Mouse (Mus musculus) inflammation-experienced regulatory T-cells, adult 6 months (primary cell): ENCODE results near the gene Atxn1. TPM values are rescaled to one million over a fixed set of nuclear protein-coding genes. Genes with fewer than 3 reads are reported as not detected.

Experiments used
- ATAC-seq: one replicate; pipeline ENCODE4 v1.8.0; 2017
- polyA plus RNA-seq, 3 experiments: library from polyadenylated mRNA; unstranded; fragments of 100-300 nt; shearing (Covaris generic); gene quantifications; one replicate each; pipeline ENCODE4 v1.2.1; 2017

The Atxn1 gene
- polyA plus RNA-seq, 3 experiments from 2014 or later = 35.9 to 51.1 (median 39.1) TPM

DNA sequence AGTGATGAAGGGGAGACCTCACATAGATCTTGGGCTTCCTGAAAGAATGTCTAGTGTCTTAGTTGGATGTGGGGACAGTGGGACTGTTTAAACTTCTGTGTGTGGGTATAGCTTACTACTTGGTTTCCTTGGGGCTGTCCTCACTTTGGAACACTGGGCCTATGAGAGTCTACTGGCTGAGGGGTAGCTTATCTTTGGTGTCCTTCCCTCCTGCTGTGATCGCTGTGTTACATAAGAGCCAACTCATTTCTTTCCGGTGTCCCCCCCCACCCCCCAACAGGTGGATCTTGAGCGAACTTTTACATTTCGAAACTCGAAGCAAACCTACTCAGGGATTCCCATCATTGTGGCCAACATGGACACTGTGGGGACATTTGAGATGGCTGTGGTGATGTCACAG is 450.7 kb downstream of the Atxn1 start:
- ATAC-seq = no peak

DNA sequence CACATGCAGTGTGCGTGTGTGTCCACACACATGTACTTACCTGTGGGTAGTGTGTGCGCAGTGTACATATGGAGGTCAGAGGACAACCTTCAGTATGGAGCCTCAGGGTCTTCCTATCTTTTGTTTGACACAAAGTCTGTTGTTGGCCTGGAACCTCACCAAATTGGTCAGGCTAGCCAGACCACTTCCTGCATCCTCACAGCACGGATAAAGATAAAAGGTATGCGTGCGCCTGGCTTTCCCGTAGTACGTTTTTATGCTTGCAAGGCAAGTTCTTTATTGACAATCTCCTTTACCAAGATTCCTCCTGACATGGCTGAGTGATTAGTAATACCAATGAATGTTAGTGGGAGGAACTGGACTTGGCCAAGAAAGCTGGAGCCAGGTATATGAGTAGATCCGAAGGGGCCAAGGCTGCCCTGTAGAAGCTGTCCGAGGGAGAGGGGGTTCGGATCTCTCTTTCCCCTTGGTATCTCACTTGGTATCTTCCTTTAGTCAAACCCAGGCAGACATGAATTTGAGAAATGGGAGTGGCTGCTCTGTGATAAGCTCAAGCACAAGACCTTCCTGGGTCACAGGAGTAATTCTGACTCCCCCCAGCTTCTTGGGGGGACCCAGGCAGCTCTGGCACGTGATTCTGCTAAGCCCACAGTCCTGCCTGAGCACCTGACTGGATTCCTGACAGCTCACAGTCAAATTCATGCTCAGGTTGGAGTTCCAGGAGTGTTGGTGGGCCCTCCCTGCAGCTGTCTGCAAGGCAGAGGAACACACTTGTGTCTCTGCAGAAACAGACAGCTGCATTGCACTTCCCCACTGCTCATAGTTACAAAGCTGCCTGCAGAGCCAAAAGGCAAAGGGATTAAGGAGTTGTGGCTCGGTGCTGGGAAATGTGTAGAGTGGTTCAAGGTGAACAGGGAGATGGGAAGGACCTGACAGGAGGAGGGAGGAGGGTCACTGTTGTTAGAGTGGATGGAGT is 451.5 kb downstream of the Atxn1 start:
- ATAC-seq = no peak

DNA sequence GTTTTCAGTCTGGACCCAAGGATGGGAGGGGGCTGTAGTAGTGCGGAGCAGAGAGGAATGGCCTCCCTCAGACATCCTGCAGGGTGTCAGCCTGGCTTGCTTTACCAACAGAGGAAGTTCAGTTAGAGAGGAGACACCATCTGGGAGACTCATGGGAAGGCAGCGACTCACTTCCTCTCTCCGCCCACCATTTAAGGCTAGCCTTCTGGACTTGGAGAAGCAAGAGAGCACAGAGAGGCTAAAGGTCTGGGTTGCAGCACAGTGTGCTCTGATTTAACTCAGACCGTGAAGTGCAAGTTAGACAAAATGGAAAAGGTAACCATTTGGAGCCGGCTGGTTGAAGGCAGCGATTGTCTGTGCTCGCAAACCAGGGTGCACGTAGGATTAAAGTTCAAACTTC is 452.3 kb downstream of the Atxn1 start:
- no peak for ATAC-seq

DNA sequence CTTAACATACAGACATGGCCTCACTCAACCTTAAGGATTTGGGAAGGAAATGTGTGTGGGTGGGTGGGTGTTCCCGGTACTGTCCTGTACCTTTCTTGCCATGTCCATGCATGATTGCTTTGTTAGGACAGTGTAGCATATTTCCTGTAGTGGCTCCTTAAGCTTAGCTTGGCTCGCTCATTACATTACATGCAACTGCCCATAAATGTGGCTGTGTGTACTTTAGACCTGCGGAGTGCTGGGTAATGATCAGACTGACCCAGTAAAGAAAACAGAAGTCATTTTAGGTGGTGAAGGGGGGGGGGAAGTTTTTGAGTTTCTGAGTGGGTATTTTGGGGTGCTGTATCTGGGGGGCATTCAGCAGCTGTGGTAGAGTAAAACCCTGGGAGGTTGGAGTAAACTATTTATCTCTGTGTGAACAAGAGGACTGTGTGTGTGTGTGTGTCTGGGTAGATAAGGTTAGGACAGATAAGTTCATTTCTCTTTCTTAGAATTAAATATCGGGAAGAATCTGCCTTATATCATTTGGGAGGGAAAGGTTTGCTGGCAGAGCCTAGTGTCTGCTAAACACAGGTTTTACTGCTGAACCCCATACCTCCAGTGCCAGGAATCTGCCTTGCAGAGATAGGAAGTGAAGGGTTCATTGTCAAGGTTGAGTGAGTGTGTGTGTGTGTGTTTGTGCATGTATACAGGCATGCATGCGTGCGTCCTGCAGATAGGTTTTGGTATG is 452.9 kb downstream of the Atxn1 start:
- ATAC-seq = no peak

DNA sequence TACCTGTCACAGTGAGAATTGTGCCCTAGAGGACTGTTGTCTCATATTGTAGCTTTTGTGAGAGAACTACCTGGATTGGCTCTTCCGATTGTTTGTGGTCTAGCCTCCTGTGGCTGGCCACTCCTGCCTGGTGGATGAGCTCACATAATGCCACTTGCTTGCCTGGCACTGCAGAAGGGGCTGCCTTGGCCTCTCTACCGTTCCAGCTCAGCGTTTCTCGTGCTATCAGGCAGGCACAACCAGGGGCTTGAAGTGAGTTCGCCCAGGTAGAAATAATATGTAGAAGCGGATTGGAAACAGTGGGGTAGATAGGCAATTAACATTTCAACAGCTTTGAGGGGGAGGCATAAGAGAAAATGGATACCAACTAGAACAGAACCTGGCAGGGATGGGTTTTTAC is 455.4 kb downstream of the Atxn1 start:
- ATAC-seq = no peak

DNA sequence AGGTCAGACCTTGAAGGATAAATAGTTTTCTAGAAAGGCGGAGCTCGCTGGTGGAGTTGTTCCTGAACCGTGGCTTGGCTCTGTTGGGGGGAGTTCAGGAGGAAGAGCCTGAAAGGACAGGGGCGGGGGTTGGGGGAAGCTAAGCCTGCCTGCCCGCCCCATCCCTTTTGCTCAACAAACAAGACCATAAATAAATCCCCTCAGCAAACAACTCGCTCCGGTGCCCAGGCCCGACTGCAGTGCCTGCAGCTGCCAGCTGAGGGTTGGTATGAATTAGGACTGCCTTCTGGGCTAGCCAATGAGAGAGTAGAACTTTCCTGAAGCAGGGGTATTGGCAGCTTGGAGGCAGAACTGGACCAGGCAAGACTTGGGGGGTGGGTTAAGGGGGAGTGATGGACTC is 456.3 kb downstream of the Atxn1 start:
- no peak for ATAC-seq

DNA sequence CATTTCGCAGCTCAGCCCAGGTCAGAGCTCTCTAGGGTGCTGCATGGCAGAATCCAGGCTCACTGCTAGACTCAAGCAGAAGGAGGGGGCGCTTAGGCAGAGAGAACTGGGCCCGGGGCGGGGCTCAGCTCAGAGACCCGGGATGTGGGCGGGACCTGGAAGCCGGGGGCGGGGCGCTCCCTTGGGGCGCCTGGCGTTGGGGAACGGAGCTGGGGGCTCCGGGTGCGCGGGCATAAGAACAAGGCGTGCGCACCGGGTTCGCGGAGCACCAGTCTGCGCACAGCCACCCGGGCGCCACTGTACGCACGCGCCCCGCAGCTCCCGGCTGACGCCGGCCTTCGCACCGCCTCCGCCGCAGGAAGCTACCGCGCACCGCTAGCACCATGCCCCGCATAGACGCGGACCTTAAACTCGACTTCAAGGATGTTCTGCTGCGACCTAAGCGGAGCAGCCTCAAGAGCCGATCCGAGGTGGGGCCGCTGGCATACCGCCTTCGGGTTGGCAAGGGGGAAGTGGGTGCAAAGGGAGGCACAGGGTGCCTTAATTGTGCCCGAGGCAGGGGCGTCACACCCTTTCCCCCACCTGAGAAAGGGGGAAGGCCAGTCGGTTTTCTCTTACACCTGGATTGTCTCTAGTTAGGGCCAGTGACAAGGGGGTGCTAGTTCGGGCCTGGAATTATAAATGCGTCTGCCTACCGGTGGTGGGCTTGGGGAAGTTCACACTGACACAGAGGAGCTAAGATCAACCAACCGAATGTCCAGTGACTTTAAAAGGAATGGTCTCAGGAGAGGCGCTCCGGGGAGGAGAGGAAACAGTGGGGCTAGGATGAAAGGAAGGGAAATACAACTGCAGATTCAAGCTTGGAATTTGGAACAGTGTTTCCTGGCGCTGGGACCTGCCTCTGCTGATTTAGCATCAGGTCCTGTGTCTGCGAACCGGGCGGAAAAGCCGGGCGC is 457.3 kb downstream of the Atxn1 start, which contains the start of gene Gmpr:
Gene Gmpr, plus strand, starts transcription at position 171 of the 956 bp plus-strand sequence.
- ATAC-seq = no peak

DNA sequence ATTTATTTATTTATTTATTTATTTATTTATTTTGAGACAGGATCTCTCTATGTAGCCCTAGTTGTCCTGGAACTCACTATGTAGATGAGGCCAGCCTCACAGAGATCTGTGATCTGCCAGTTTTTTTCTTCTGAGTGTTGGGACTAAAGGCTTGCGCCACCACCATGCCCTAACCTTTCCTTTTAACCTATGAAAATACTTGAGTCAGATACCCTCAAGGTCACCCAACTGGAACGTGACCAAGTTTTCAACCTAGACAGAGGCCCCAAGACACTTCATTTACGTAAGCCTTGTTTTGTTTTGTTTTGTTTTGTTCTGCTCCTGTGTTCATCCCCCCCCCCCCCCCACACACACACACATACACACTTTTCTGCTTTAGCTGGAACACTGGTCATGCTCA is 459.3 kb downstream of the Atxn1 start:
- no peak for ATAC-seq

DNA sequence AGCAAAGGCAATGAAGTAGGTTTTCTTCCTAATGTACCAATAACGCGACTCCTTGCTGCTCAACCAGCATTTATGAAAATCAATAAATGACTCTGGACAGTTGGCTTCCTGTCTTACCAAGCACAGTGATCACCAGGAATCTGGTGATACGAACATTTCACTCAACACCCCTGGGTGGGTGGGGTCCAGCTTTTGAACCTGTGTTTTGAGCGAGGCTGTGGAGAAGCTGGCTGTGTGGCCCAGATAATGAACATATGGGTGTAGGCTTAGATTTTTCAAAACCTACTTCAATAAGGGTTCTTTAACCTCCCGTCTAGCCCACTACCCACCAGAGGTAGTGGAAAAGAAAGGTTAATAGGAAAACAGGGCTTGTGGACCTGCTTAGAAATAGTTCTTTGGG is 462.0 kb downstream of the Atxn1 start:
- ATAC-seq = no peak

DNA sequence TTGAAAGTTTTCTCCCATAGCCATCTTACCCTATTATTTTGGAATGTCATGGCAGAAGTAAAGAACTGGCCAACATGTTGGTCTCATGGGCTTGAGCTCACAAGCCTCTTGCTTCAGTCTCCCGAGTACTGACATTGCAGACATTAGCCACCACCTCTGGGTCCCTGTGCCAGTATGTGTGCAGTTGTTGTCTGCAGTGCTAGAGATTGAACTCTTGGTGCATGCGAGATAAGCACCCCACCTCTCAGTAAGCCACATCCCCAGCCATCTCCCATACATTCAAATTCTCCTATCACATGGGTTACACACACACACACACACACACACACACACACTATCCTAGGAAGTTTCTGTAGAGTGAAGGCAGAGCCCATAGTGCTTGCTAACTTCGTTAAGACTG is 464.9 kb downstream of the Atxn1 start:
- ATAC-seq = no peak
